Mouse (Mus musculus) CH12.LX (cell line): ENCODE results near the gene Ppp4r4. TPM values are rescaled to one million over a fixed set of nuclear protein-coding genes. Genes with fewer than 3 reads are reported as not detected.
"Not testable (repeated sequence)": the region's sequence is repeated elsewhere in the genome, so short reads cannot be mapped to it uniquely, and the experiment has no call there.

Experiments
- DNase-seq: peaks from one replicate; pipeline ENCODE4 v3.0.0-alpha.2; 2013; ENCODE audit errors: extremely low read depth
- H3K27ac ChIP-seq: 2 replicates; pipeline ENCODE4 v1.5.1; 2012; ENCODE audit warnings: low read depth, mild to moderate bottlenecking, control low read depth, moderate library complexity; ENCODE audit not compliant: insufficient read depth
- H3K27me3 ChIP-seq: replicated peaks from 2 replicates; pipeline ENCODE3; 2012; ENCODE audit warnings: inconsistent platforms
- H3K36me3 ChIP-seq, 2 experiments: replicated peaks in 1 of 2; 2 replicates each; pipeline versions ENCODE3 to v1.6.1; 2012; ENCODE audit warnings: inconsistent platforms in 1 of 2, low read length in 1 of 2, mild to moderate bottlenecking in 1 of 2, mixed read lengths in 1 of 2, moderate library complexity in 1 of 2; ENCODE audit not compliant: control insufficient read depth in 1 of 2, insufficient read depth in 1 of 2
- H3K4me1 ChIP-seq, 2 experiments: 2 replicates each; pipeline ENCODE4 v1.6.1; 2012; ENCODE audit warnings: inconsistent platforms in 1 of 2, moderate library complexity in 1 of 2; ENCODE audit not compliant: insufficient read depth in 2 of 2, control insufficient read depth in 1 of 2
- H3K4me2 ChIP-seq: 2 replicates; pipeline ENCODE4 v1.6.1; 2012; ENCODE audit warnings: low read depth, mild to moderate bottlenecking, control low read depth; ENCODE audit not compliant: poor library complexity, insufficient read depth, severe bottlenecking
- H3K4me3 ChIP-seq, 3 experiments: fragments of 150-350 bp in 1 of 3; sonication (generic) in 1 of 3; replicated peaks in 1 of 3; 2 replicates each; pipeline versions ENCODE3 to v1.5.1; 2011 to 2012; ENCODE audit warnings: low read depth in 2 of 3, low read length in 2 of 3, mild to moderate bottlenecking in 2 of 3, moderate library complexity in 2 of 3, control low read depth in 1 of 3, improper control_type of control experiment in 1 of 3, inconsistent platforms in 1 of 3, mixed read lengths in 1 of 3; ENCODE audit not compliant: poor library complexity in 1 of 3
- H3K79me2 ChIP-seq: replicated peaks from 2 replicates; pipeline ENCODE4 v1.6.1; 2012; ENCODE audit warnings: mild to moderate bottlenecking, moderate library complexity; ENCODE audit not compliant: control insufficient read depth, poor library complexity, insufficient read depth, severe bottlenecking; ENCODE audit errors: extremely low read depth
- H3K9ac ChIP-seq: 2 replicates; pipeline ENCODE4 v1.6.1; 2012; ENCODE audit warnings: low read depth, mild to moderate bottlenecking, control low read depth, moderate library complexity; ENCODE audit not compliant: insufficient read depth
- H3K9me3 ChIP-seq: replicated peaks from 2 replicates; pipeline ENCODE3; 2012; ENCODE audit warnings: low read length, inconsistent platforms, mixed read lengths
- BHLHE40 ChIP-seq: IDR thresholded peaks from 2 replicates; pipeline ENCODE4 v1.6.1; 2011; ENCODE audit warnings: mild to moderate bottlenecking, low read depth, low read length, improper control_type of control experiment
- CHD1 ChIP-seq: IDR thresholded peaks from 2 replicates; pipeline ENCODE4 v1.6.1; 2012; ENCODE audit warnings: low read depth, low read length, improper control_type of control experiment, inconsistent platforms
- E2F4 ChIP-seq: IDR thresholded peaks from 2 replicates; pipeline ENCODE4 v1.6.1; 2011; ENCODE audit warnings: low read depth, low read length, improper control_type of control experiment; ENCODE audit not compliant: insufficient replicate concordance
- ETS1 ChIP-seq: conservative IDR thresholded peaks from 2 replicates; pipeline ENCODE4 v1.6.1; 2012; ENCODE audit warnings: low read depth, mild to moderate bottlenecking, inconsistent platforms, low read length, improper control_type of control experiment, moderate library complexity
- HCFC1 ChIP-seq: IDR thresholded peaks from 2 replicates; pipeline ENCODE4 v1.6.1; 2012; ENCODE audit warnings: low read depth, mild to moderate bottlenecking, inconsistent platforms, low read length, improper control_type of control experiment
- IRF4 ChIP-seq: IDR thresholded peaks from 2 replicates; pipeline ENCODE4 v1.6.1; 2014; ENCODE audit warnings: low read depth, mild to moderate bottlenecking, inconsistent platforms, low read length, improper control_type of control experiment
- JUN ChIP-seq: IDR thresholded peaks from 2 replicates; pipeline ENCODE4 v1.6.1; 2011; ENCODE audit warnings: low read depth, mild to moderate bottlenecking, low read length, improper control_type of control experiment, moderate library complexity; ENCODE audit not compliant: insufficient read depth
- JUND ChIP-seq: conservative IDR thresholded peaks from 2 replicates; pipeline ENCODE4 v1.6.1; 2011; ENCODE audit warnings: low read depth, low read length, improper control_type of control experiment
- MAFK ChIP-seq: IDR thresholded peaks from 2 replicates; pipeline ENCODE4 v1.6.1; 2011; ENCODE audit warnings: low read length, improper control_type of control experiment; ENCODE audit not compliant: insufficient replicate concordance
- MAX ChIP-seq: IDR thresholded peaks from 2 replicates; pipeline ENCODE4 v1.6.1; 2011; ENCODE audit warnings: low read length, improper control_type of control experiment
- MAZ ChIP-seq: IDR thresholded peaks from 2 replicates; pipeline ENCODE4 v1.6.1; 2012; ENCODE audit warnings: low read depth, mild to moderate bottlenecking, inconsistent platforms, low read length, improper control_type of control experiment, moderate library complexity
- PAX5 ChIP-seq: IDR thresholded peaks from 2 replicates; pipeline ENCODE4 v1.6.1; 2012; ENCODE audit warnings: low read length, inconsistent platforms, mixed read lengths
- POLR2A ChIP-seq: IDR thresholded peaks from 2 replicates; pipeline ENCODE4 v1.6.1; 2011; ENCODE audit warnings: low read depth, mild to moderate bottlenecking, improper control_type of control experiment, low read length
- POLR2AphosphoS2 ChIP-seq: IDR thresholded peaks from 2 replicates; pipeline ENCODE4 v1.6.1; 2011; ENCODE audit warnings: low read depth, low read length, improper control_type of control experiment
- RCOR1 ChIP-seq: conservative IDR thresholded peaks from 2 replicates; pipeline ENCODE4 v1.6.1; 2012; ENCODE audit warnings: low read depth, mild to moderate bottlenecking, inconsistent platforms, low read length, improper control_type of control experiment
- SMC3 ChIP-seq: IDR thresholded peaks from 2 replicates; pipeline ENCODE4 v1.6.1; 2011; ENCODE audit warnings: low read depth, low read length, improper control_type of control experiment
- TBP ChIP-seq: conservative IDR thresholded peaks from 2 replicates; pipeline ENCODE4 v1.6.1; 2011; ENCODE audit warnings: low read depth, low read length, improper control_type of control experiment
- UBTF ChIP-seq: IDR thresholded peaks from 2 replicates; pipeline ENCODE4 v1.6.1; 2012; ENCODE audit warnings: low read depth, mild to moderate bottlenecking, inconsistent platforms, low read length, improper control_type of control experiment, moderate library complexity
- USF1 ChIP-seq: IDR thresholded peaks from 2 replicates; pipeline ENCODE4 v1.6.1; 2014; ENCODE audit warnings: low read depth, mild to moderate bottlenecking, inconsistent platforms, low read length, improper control_type of control experiment
- USF2 ChIP-seq: conservative IDR thresholded peaks from 2 replicates; pipeline ENCODE4 v1.6.1; 2011; ENCODE audit warnings: low read depth, low read length, improper control_type of control experiment
- ZC3H11A ChIP-seq: IDR thresholded peaks from 2 replicates; pipeline ENCODE4 v1.6.1; 2012; ENCODE audit warnings: low read depth, mild to moderate bottlenecking, inconsistent platforms, low read length, improper control_type of control experiment
- ZKSCAN1 ChIP-seq: IDR thresholded peaks from 2 replicates; pipeline ENCODE4 v1.6.1; 2012; ENCODE audit warnings: low read depth, inconsistent platforms, low read length, improper control_type of control experiment, borderline replicate concordance
- ZMIZ1 ChIP-seq: IDR thresholded peaks from 2 replicates; pipeline ENCODE4 v1.6.1; 2012; ENCODE audit warnings: low read depth, mild to moderate bottlenecking, inconsistent platforms, low read length, improper control_type of control experiment
- ZNF384 ChIP-seq: IDR thresholded peaks from 2 replicates; pipeline ENCODE4 v1.6.1; 2012; ENCODE audit warnings: low read depth, low read length, improper control_type of control experiment, inconsistent platforms
- dilution Hi-C: fragments of 300-500 bp; cut with MboI; formaldehyde crosslinking; loops from 2 replicates; pipeline ENCODE4 v1.14.3; 2020; ENCODE audit warnings: low sequenced_read_pairs; ENCODE audit not compliant: extremely low pct_unique_long_range_greater_than_20kb, extremely low pct_ligation_motif_present
- in situ Hi-C: fragments of 300-500 bp; cut with MboI; formaldehyde crosslinking; loops from 3 replicates; pipeline ENCODE4 v1.14.3; 2019; ENCODE audit warnings: low sequenced_read_pairs, low pct_ligation_motif_present, low pct_unique_long_range_greater_than_20kb, mixed read lengths
- polyA plus RNA-seq: library from polyadenylated mRNA; unstranded; fragments of >175 nt; gene quantifications from 2 replicates; pipeline ENCODE4 v1.2.1, GENCODE M21; 2012; ENCODE audit warnings: low read depth; ENCODE audit not compliant: insufficient read length
- total RNA-seq, 2 experiments: library from RNA; depleted of rRNA; stranded (reverse); fragments of 300-350 nt in 1 of 2; fragments of >200 nt in 1 of 2; gene quantifications; 2 replicates each; pipeline ENCODE4 v1.2.3; 2012 to 2014

The Ppp4r4 gene
- total and polyA plus RNA-seq, 3 experiments, result 0.38 to 1.7 (median 0.68) TPM

GRCm38 (mm10) chr12:103659171-103659570 is 127.1 kb downstream of the Ppp4r4 start:
- DNase-seq, result no peak
- H3K4me2 ChIP-seq, result no peak overlapping the region
- no peak overlapping the region for H3K9ac ChIP-seq
- TF ChIP-seq MAZ (no peak), HCFC1 (no peak), ZMIZ1 (no peak), MAFK (no peak), ZKSCAN1 (no peak), RCOR1 (no peak), BHLHE40 (no peak), PAX5 (no peak), CHD1 (no peak), IRF4 (no peak), USF1 (no peak), ZC3H11A (no peak), E2F4 (no peak), SMC3 (no peak), ETS1 (no peak), USF2 (no peak), UBTF (no peak)
- H3K79me2 ChIP-seq, result no peaks in the 10 kb centered on the region
- no peaks in the 10 kb centered on the region; a peak in 1 of 4 replicates for H3K4me1 ChIP-seq
- H3K4me3 ChIP-seq, result no peak overlapping the region
- dilution Hi-C loops (no loop called here), in situ Hi-C loops (no loop called here)
- peaks cover 78% of the 10 kb centered on the region for H3K27me3 ChIP-seq
- H3K9me3 ChIP-seq, result no peaks in the 10 kb centered on the region
- H3K36me3 ChIP-seq, result no peaks in the 10 kb centered on the region
- H3K27ac ChIP-seq, result no peak overlapping the region

- Histone ChIP-seq H3K4me2 (no peak overlapping the region), H3K36me3 (no peaks in the 10 kb centered on the region), H3K4me1 (no peaks in the 10 kb centered on the region; a peak in 1 of 4 replicates), H3K79me2 (no peaks in the 10 kb centered on the region), H3K27me3 (peaks cover 73% of the 10 kb centered on the region), H3K9ac (no peak overlapping the region), H3K27ac (no peak overlapping the region), H3K4me3 (no peak overlapping the region), H3K9me3 (no peaks in the 10 kb centered on the region)
- dilution Hi-C loops, result no loop called here
- DNase-seq, result no peak
- TF ChIP-seq E2F4 (no peak), POLR2A (no peak), POLR2AphosphoS2 (no peak), SMC3 (no peak), JUN (no peak), HCFC1 (no peak), JUND (no peak), TBP (no peak), PAX5 (no peak), MAX (no peak), ZNF384 (no peak), ZKSCAN1 (no peak), ZMIZ1 (no peak)
- in situ Hi-C loops, result no loop called here
Observed at GRCm38 (mm10) chr12:103660076-103660475, 128.0 kb downstream of the Ppp4r4 start.

DNA sequence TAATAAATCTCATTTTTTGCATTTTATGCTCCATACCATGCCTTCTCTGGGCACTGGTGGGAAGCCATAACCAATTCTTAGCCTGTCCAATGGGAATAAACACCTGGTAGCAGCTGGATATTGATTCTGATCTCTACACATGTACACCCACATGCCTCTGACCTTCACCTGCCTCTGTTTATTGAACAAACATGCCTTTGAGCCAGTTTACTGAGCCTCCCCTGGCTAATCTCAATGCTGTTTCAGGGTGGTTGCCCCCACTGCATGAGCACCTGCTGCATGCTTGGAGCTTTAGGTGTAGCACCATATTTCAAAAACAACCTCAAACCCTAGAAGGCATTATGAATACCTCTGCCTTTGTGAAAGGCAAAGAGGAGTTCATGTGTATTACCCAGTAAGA is 130.0 kb downstream of the Ppp4r4 start:
- H3K79me2 ChIP-seq, DNase-seq, H3K4me1 ChIP-seq, H3K9me3 ChIP-seq, H3K4me3 ChIP-seq, H3K27ac ChIP-seq, H3K9ac ChIP-seq, H3K4me2 ChIP-seq, dilution Hi-C loops, in situ Hi-C loops, H3K36me3 ChIP-seq: not testable (repeated sequence)
- H3K27me3 ChIP-seq, result peaks cover 65% of the 10 kb centered on the region
